Mouse (Mus musculus) spleen, adult 18-20 months (tissue): ENCODE measurements around the gene Fen1.
"Not testable (repeated sequence)": the region's sequence is repeated elsewhere in the genome, so short reads cannot be mapped to it uniquely, and the experiment has no call there.

Experiments used
- DNase-seq, 2 experiments: peaks; one replicate each; pipeline ENCODE4 v3.0.0; 2022; ENCODE audit warnings: mixed read lengths in 2 of 2

Gene Fen1

DNA sequence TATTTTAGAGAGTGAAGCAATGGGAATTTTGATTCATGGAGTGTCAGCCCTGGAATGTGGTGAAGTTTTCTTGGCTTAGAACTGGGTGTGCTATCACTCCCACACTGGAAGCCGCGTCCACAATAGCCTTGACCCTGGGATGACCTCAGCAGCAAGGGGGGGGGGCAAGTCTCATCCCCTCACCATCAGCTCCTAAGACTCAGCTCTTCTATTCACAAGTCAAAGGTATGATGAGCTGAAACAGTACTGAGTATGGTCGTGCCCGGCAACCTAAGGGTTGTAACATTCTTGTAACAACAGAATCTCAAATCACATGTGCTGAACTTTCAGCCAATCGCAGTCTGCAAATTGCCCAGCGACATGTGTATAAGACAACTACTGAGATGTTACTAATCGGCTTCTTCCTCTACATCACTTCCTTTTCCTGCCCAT is 27.0 kb downstream of the Fen1 start:
- no peak for DNase-seq

DNA sequence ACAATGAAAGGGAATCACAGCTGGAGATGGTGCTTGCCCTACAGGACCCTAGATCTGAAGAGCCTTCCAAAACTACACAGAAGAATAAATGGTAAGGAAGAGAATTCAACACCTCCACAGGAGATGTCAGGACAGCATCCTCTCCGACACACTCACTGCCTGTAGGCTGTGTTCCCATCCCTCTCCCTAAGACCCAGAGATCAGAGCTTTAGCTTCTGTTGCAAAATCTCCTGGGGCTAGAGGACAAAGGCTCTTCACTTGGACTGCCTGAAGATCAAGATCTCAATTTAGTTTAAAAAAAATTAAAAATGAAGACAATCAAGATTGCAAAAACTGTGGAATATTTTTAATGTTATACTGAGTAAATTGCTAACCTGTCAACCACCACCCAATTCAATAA is 27.5 kb downstream of the Fen1 start:
- no peak for DNase-seq

DNA sequence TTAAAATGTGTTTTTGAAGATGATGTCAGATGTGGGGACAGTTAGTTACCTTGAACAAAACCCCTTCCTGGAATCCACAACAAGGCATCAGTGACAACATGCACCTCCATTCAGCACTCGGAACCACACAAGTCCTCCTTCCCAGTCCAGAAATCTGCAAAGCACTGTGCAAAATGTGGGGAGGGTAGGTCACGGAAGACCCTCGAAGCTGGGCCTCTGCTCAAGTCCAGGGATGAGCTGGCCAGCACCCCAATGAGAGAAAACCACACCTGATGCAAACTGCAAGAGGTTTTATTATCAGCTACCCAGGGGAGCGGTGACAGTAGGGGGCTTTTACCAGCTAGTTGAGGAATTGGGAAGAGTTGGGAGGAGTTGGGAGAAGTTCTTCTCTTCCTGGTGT is 29.0 kb downstream of the Fen1 start:
- no peak for DNase-seq

DNA sequence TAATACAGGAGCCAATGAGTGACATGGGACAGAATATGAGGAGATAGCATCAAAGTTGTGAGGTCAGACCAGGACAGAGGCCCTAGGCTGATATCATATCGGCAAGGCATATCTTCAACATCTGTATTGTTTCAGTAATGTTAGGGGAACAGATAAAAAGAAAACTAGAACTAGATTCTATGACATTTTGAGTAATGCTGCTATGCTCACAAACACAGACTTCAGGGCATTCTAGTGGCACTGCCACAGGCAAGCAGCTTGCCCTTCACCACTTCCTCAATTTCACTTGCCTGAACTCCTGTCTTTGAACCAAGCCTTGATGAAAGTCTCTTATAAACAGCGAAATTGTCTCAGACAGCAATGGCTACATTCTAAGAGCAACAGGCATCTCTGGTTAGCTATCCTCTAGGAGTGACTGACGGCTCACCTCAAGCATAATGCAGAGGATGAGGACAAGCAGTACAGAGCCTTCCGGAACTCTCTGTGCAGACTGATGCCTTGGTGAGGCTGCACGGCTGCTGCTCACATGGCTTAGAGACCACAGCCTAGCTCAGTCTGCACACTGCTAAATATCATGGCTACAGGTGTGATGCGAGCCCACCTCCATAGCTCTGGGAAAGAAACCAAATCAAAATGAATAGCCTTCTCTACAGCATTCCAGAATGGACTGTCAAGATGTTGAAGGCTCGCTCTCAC is 30.0 kb downstream of the Fen1 start:
- DNase-seq = no peak

DNA sequence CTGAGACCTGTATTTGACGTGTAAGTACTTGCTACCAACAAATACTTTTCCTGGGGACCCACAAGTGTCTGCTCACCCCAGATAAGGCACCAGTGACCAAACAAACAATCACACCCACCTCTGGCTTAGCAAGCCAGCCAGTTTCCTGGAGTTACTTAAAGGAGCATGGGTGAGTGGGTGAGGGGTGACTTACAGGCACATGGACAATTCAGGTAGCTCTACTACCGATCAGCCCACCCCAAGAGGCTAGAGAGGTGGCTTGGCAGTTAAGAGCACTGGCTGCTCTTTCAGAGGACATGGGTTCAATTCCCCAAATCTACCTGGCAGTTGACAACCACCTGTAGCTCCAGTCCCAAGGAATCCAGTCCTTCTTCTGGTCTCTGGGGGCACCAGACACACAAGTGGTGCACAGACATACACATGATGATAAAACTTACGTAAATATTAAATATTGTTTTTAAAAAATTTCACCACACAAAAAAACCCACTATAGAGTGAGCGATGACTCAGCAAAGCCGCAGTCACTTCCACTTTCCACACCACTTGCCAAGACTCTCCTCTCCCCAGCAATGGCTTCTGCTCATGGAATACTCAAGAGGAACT is 30.8 kb downstream of the Fen1 start:
- no peak for DNase-seq

DNA sequence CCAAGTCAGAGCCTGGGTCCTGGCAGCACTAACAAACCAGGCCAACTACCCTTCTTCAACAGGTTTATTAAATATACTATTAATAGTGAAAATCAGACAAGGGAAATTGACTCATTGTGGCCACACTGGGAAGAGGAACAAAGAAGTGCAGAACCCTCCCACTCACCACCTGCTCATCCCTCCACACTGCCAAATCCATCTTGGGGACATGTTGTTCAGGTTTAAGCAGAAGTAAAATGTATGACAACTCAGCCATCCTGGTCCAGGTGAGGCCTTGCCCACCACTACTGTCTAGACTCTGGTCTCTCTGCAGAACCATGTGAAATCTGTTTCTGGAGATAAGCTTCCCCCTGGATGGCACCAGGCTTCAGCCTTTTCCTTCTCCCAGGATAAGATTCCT is 32.1 kb downstream of the Fen1 start:
- DNase-seq = no peak

DNA sequence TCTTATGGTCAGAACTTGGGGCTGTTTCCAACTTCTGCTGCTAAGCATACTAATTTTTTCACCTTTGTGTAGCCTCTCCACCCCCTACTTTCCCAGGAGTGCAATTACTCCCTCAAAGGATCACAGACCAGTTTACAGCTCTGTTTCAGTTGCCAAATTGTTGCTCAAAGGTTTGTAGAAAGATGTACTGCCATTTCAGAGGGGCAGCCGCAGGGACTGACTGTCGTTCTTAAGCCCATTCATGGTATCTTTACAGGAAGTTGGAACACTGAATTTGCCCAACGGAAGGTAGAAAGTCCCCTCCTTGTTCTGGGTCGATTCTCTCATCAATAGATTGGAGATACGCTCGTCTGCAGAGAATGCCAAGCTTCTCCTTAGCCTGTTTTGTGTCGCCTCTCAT is 32.6 kb downstream of the Fen1 start:
- DNase-seq = no peak

DNA sequence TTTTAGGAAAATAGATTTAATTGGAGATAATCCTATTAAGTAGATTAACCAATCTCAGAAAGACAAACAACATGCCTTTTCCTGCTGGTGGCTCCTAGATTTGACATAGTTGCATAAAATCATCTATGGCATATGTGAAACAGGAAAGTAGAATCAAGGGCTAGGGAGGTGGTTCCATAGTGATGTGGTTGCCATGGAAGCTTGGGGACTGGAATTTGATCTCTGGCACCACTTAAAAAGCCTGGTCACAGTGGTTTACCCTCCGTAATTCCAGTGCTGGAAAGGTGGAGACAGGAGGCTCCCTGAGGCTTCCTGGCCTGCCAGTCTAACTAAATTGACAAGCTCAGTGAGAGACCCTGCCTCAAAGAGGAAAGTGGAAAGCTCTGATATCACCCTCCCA is 33.5 kb downstream of the Fen1 start:
- no peak for DNase-seq

DNA sequence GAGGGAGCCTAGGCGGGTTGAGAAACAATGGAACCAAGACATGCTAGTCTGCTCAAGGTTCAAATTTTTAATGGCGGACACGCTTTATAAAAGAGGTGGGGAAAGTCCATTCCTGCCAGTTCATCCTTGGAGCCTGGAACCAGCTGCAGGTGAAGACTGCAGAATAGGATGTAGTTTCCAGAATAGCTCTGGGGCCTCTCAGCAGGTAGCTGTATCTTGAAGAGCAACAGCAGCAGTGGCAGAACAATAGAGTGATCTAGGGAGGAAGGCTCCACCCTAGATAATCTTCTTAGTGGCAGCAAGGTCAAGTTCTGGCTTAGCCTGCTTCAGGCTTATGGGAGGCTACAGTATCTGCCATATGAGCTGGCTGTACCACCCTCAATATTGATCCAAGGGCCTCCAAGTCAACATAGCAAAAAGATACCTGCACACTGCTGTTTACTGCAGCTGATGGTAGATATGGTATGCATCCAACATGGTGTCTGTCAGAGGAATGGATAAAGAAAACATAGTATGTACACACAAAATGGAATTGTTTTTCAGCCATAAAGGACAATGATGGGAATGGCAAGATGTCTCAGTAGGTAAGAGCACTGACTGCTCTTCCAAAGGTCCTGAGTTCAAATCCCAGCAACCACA is 34.2 kb downstream of the Fen1 start:
- DNase-seq = not testable (repeated sequence)

DNA sequence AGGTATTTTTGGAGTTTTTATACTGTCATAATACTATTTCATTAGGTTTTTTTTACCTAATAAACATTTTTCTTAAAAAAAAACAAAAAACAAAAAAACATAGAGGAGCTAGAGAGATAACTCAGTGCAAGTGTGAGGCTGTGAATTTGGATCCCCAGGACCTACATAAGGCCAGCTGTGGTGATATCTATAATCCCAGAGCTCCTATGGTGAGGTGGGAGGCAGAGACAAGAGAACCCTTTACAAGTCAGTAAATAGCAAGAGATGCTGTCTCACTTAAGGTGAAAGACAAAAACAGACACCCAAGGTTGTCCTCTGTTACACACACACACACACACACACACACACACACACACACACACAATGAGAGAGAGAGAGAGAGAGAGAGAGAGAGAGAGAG is 34.8 kb downstream of the Fen1 start:
- no peak for DNase-seq

DNA sequence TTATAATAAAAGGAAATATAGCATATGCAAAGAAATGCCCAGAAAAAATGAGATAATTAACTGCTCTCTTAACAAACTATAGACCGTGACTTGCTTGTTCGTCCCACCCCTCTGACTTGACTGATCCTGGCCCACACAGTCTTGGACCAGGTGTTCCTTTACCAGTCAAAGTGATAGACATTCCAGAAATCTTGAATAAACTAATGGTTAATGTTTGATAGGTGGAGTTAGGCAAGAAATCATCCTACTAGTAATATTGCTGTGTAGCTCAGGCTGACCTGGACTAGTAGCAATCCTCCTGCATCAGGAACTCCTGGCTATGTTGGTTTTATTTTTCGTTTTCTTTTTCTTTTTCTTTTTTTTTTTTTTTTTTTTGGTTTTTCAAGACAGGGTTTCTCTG is 35.5 kb downstream of the Fen1 start:
- no peak for DNase-seq

DNA sequence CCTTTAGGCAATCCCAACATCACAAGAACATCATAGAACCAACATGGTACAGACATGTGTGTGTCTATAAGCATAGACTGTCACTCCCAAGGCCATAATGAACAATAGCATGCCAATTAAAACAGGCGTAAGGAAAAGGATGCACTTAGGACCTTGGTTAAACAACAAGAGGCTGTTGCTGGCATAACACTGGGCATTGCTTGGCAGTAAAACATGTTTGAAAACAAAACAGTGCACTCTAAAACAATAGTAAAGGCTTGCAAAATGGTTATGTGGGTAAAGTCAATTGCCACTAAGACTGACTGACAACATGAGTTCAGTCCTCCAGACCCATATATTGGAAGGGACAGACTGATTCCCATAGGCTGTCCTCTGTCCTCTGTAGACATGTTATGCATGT is 36.0 kb downstream of the Fen1 start:
- DNase-seq = no peak

DNA sequence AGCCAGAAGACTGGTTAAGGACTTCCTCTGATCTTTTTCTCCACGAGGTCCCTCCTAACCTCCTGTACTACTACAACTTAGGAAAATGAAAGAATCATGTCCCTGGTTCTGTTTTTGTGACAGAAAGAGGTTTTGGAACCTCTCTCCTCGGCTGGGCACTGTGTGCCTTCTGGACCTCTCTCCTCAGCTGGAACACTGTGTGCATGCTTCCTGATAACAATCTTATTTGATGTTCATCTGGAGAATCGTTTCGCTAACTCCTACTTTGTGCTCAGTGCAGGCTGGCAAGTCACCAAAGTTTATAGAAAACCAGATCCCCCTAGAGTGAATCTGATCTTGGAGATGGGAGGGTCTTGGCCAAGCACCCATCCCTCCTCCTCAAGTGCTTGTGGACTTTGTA is 36.9 kb downstream of the Fen1 start:
- DNase-seq = no peak

DNA sequence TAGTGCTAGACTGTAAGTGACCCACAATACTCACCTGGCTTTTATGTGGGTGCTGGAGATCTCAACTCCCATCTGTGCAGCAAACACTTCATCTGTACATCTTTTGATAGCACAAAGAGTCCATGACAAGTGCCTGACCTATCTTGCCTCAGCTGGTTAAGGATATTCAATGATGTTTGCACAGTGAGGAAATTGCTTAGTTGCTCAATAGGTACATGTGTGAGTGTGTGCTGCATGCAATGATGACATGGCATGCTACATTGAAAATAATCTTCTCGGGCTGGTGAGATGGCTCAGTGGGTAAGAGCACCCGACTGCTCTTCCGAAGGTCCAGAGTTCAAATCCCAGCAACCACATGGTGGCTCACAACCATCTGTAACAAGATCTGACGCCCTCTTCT is 38.0 kb downstream of the Fen1 start:
- DNase-seq = not testable (repeated sequence)

DNA sequence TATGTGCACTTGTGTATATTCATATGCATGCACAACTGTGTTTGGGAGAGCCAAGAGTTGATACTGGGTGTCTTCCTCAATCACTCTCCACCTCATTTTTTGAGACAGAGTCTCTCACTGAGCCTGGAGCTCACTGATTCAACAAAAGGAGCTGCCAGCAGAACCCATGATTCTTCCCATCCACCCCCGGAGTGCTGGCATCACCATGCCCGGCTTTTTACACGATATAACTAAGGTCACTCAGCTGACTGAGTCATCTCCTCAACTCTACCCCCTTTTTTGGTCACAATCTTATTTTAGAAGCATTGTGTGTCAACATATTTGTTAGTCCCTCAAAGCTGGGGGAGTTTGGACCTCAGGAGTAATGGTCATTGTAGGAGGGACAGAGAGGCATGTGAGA is 40.1 kb downstream of the Fen1 start:
- DNase-seq = no peak

DNA sequence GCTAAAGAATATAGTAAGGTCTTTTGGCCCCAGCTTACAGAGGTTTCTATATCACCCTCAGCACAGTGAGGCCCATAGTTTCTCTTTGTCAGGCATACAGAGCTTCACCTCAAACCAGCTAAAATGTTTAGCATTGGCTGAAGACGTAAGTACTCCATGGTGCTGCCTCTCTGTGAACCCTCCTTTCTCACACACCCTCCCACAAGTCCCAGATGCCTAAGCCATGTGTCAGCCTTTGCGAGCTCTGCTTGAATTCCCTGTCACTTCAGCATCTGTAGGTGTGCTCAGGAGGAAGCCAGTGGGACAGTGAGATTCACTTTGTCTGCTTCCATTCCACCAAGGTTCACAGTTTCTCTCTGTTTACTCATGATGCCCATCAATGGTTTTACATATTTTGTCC is 46.2 kb downstream of the Fen1 start:
- DNase-seq = no peak

DNA sequence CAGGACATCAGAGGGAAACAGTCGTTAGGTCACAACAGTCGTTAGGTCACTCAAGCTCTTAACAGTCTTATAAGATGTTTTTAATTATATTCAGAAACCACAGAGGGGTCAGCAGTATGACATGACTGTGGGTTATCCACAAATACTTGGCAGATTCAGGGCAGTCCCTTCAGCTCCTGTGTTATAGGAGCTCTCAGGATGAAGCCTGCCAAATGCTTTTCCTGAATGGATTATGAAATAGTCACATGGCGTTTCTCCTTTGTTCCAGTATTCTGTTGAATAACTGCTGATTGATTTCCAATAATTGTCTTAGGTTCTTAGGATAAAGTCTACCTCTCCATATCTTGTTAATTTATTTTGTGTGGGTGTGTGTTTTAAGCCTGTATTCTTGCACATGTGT is 54.8 kb downstream of the Fen1 start:
- no peak for DNase-seq
